Mouse (Mus musculus) left cerebral cortex, adult 6 months (tissue): ENCODE results near the gene Lrrc46. TPM values are rescaled to one million over a fixed set of nuclear protein-coding genes. Genes with fewer than 3 reads are reported as not detected.

Experiments used
- long read RNA-seq, 2 experiments: library from polyadenylated mRNA; unstranded; transcript quantifications; one replicate each; pipeline ENCODE4 v2.0.0; 2019 to 2020
- polyA plus RNA-seq: library from polyadenylated mRNA; unstranded; fragments of <200 nt; fragmentation: Nextera tagmentation; gene quantifications from 2 replicates; pipeline ENCODE4 v1.2.3, GENCODE M21; 2021

Gene Lrrc46
- 0.78 and 0.80 TPM in 2 replicates for polyA plus RNA-seq
- long read RNA-seq, experiment 1, partial matches to known transcripts: 0 of 2 reads
- long read RNA-seq, experiment 1, other reads (novel, unspliced or antisense): 0 of 2 reads
- long read RNA-seq, experiment 2: 0 reads

GRCm38 (mm10) chr11:97041022-97041899 lies at the start of gene Lrrc46, which contains the start of gene Mrpl10:
TSS of gene Lrrc46 (minus strand) at chr11:97041407.
TSS of gene Mrpl10 (plus strand) at chr11:97041560.

DNA sequence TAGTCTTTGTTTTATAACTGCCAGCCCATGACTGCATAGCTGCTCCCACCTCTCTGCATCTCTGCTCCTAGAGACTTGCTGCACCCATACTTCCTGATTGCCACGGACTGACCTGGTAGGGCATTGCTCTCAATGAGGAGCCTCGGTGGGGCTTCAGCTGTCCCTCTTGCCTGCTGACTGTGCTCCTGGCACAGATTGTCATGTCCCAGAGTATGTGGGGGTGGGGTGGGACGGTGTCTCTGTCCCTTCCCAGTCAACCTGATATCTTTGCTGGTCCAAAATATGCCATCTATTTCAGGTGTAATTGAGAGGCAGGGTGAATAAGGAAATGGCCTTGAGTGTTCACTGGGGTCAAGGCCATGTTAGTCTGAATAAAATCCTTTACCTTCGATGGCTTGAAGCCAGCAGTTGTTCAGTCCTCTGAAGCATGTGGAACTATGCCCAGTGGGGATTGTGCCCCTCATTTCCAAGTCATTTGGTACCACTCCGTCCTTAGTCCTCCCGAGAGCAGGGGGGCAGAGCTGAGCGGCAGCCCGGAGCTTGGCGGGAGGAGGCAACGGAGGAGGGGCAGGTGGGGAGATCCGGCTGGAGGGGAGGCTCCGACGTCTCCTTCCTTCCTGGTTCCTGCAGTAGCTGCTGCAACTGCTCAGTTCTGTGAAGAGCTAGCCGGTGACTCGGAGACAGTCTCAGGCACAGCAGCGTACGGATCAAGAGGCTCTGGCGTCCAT lies 9.2 kb upstream of the Lrrc46 start, which contains the start of gene Osbpl7:
TSS of gene Osbpl7 (plus strand) at position 413 of the 728 bp plus-strand sequence.

DNA sequence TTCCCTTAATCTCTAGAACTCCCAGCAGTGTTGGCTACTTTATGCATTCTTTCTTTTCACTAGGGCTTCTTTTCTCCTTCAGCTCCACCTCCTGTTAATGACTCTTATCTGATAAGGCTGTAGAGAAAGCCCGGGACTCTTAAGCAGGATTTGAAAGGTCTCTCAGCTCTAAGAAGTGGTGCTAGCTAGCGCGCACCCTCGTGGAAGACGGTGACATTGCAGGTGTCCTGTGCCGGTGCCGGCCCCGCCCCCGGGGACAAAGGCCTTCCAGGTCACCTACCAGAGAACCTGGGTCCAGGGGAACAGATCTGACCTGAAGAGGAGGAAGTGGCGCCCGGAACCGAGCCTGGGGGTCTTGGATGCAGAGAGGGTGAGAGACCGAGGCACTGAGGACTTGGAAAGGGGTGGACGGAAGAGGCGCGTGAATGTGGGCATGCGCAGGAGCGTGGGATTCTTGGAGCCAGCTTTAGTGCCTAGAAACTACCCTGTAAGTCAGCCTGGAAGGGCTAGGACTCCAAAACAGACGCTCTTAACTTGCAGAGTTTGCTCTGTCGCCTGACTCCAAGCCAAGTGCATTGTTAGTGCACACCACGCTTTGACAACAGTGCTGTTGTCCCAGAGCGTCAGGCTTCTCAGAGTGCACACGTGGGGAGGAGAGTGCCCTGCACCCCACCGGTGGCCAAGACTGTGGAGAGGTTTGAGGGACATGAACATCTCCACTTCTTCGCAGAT lies 11.4 kb downstream of the Lrrc46 start, which contains the start of gene Scrn2:
TSS of gene Scrn2 (plus strand) at position 253 of the 732 bp plus-strand sequence.

GRCm38 (mm10) chr11:97013121-97013670 lies 28.0 kb downstream of the Lrrc46 start, which contains the start of gene Sp6:
TSS of gene Sp6 (plus strand) at chr11:97013394.

Other genes starting within 250 kb of the Lrrc46 start
- gene Nfe2l1, start 211.4 kb downstream of the Lrrc46 start, polyA plus RNA-seq: 49.3 and 58.5 TPM in 2 replicates
- 8.5 and 22.0 TPM in 2 replicates for gene Copz2, start 191.5 kb downstream of the Lrrc46 start, polyA plus RNA-seq
- 35.2 and 39.4 TPM in 2 replicates for gene Cdk5rap3, start 124.9 kb downstream of the Lrrc46 start, polyA plus RNA-seq
- gene Prr15l, start 113.3 kb downstream of the Lrrc46 start, polyA plus RNA-seq: 0.16 TPM in 1 of 2 replicates, not detected in the other
- 31.9 and 40.4 TPM in 2 replicates for gene Pnpo, start 97.4 kb downstream of the Lrrc46 start, polyA plus RNA-seq
- 3.6 and 7.2 TPM in 2 replicates for gene Sp2, start 58.4 kb downstream of the Lrrc46 start, polyA plus RNA-seq
- gene Sp6, start 28.0 kb downstream of the Lrrc46 start, polyA plus RNA-seq: 0.09 and 0.13 TPM in 2 replicates
- gene Scrn2, start 11.5 kb downstream of the Lrrc46 start, polyA plus RNA-seq: 6.3 and 7.4 TPM in 2 replicates
- 63.3 and 69.1 TPM in 2 replicates for gene Mrpl10, start 153 bp upstream of the Lrrc46 start, polyA plus RNA-seq
- 4.2 and 4.7 TPM in 2 replicates for gene Osbpl7, start 9.2 kb upstream of the Lrrc46 start, polyA plus RNA-seq
- 0.14 TPM in 1 of 2 replicates, not detected in the other for gene Tbx21, start 73.9 kb upstream of the Lrrc46 start, polyA plus RNA-seq
- gene Tbkbp1, start 110.1 kb upstream of the Lrrc46 start, polyA plus RNA-seq: 1.2 and 2.4 TPM in 2 replicates
- 9.4 and 10.9 TPM in 2 replicates for gene Kpnb1, start 146.5 kb upstream of the Lrrc46 start, polyA plus RNA-seq
- gene Npepps, start 239.2 kb upstream of the Lrrc46 start, polyA plus RNA-seq: 51.0 and 70.0 TPM in 2 replicates